Mouse (Mus musculus) liver, embryonic 11.5 days (tissue): ENCODE measurements at regions not wholly inside any gene's neighbourhood (a gene's known extent, or its start where the extent isn't known, plus 50 kb on each side); places are given as distances from the start of the nearest gene placed in this dataset.

Source experiments
- ATAC-seq: fragments of 200-750 bp; cut with Nextera tagmentation; replicated peaks from 2 replicates; pipeline ENCODE4 v1.8.0; 2017; ENCODE audit warnings: moderate number of reproducible peaks, mild to moderate bottlenecking, moderate TSS enrichment, moderate library complexity; ENCODE audit not compliant: low FRiP score
- DNase-seq: peaks from one replicate; pipeline ENCODE4 v3.0.0-alpha.2; 2017; ENCODE audit warnings: low spot score
- H3K27ac ChIP-seq: fragments of 300-500 bp; sonication (generic); 2 replicates; pipeline ENCODE4 v1.5.1; 2014; ENCODE audit warnings: mild to moderate bottlenecking, low read depth, low read length, control low read depth
- H3K27me3 ChIP-seq: fragments of 300-500 bp; sonication (generic); replicated peaks from 2 replicates; pipeline ENCODE4 v1.6.1; 2014; ENCODE audit warnings: low read length, mixed read lengths; ENCODE audit not compliant: control insufficient read depth, insufficient read depth
- H3K36me3 ChIP-seq: fragments of 300-500 bp; sonication (generic); 2 replicates; pipeline ENCODE4 v1.6.1; 2014; ENCODE audit warnings: mild to moderate bottlenecking, low read length, moderate library complexity, mixed read lengths; ENCODE audit not compliant: control insufficient read depth, insufficient read depth
- H3K4me1 ChIP-seq: fragments of 300-500 bp; sonication (generic); replicated peaks from 2 replicates; pipeline ENCODE4 v1.6.1; 2014; ENCODE audit warnings: low read length, mixed read lengths; ENCODE audit not compliant: control insufficient read depth, insufficient read depth
- H3K4me2 ChIP-seq: fragments of 300-500 bp; sonication (generic); 2 replicates; pipeline ENCODE4 v1.6.1; 2014; ENCODE audit warnings: mild to moderate bottlenecking, control low read depth, moderate library complexity
- H3K4me3 ChIP-seq: fragments of 300-500 bp; sonication (generic); 2 replicates; pipeline ENCODE4 v1.5.1; 2014; ENCODE audit warnings: low read depth, low read length, control low read depth
- H3K9ac ChIP-seq: fragments of 300-500 bp; sonication (generic); 2 replicates; pipeline ENCODE4 v1.6.1; 2014; ENCODE audit warnings: low read depth, low read length, control low read depth
- H3K9me3 ChIP-seq: fragments of 300-500 bp; sonication (generic); 2 replicates; pipeline ENCODE4 v1.6.1; 2016; ENCODE audit warnings: low read length, inconsistent platforms, mixed read lengths; ENCODE audit not compliant: control insufficient read depth
- WGBS: fragments of 180-500 bp; shearing (Covaris S2); extraction: QIAGEN DNeasy Blood & Tissue Kit; methylation state at CpG from one replicate; pipeline ENCODE4 v1.1.7; 2014; 5-methylcytosine and 5-hydroxymethylcytosine counted together

DNA sequence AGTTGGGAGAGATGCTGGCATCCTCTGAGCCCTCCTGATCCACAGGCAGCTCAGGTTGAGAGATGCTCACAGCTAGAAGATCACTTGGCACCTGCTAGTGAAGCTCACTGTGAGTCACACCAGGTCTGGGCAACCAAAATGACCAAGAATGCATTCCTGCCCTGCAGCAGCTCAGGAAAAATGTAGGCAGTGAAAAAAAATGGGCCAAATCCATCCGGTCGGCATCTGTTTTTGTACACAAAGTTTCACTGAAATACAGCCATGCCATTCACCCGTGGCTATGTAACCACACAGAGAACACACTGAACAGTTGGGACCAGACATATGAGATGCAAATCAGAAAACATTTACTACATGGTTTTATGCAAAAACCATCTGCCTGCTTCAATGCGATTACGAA, 135.1 kb downstream of the Tomm20 start:
- Histone ChIP-seq H3K27ac (no peak overlapping the region), H3K36me3 (no peaks in the 10 kb centered on the region), H3K9me3 (peaks cover 5% of the 10 kb centered on the region), H3K4me3 (no peak overlapping the region), H3K4me2 (no peak overlapping the region), H3K27me3 (no peaks in the 10 kb centered on the region), H3K9ac (no peak overlapping the region), H3K4me1 (peaks cover 11% of the 10 kb centered on the region)
- ATAC-seq (no peak), DNase-seq (no peak)
- WGBS = 86% methylated on average over 5 of the region's 5 CpGs

DNA sequence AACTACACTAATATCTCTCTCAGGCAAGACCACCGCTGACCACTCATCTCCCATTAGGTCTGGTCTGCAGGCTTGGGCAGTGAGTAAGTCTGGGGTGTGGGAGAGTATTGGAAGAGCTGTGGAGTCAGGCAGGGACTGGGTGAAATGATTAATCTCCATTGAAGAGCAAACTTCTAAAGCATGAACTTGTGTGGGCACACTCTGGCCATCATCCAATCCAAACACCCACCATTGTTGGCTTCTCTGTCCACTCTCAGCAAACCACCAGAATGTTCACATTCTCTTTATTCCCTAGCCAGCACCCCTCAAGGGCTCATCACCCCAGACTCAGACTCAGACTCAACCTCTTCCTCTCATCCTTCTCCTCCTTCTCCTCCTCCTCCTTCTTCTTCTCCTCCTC, 136.3 kb downstream of the Tomm20 start:
- DNase-seq = no peak
- no peak overlapping the region for H3K27ac ChIP-seq
- no peak overlapping the region for H3K4me2 ChIP-seq
- H3K4me3 ChIP-seq = no peak overlapping the region
- H3K9ac ChIP-seq = no peak overlapping the region
- H3K27me3 ChIP-seq = no peaks in the 10 kb centered on the region
- ATAC-seq = no peak
- peaks cover 18% of the 10 kb centered on the region for H3K4me1 ChIP-seq
- WGBS = 88% methylated on average over 1 of the region's 1 CpGs
- peaks cover 5% of the 10 kb centered on the region for H3K9me3 ChIP-seq
- H3K36me3 ChIP-seq = no peaks in the 10 kb centered on the region

DNA sequence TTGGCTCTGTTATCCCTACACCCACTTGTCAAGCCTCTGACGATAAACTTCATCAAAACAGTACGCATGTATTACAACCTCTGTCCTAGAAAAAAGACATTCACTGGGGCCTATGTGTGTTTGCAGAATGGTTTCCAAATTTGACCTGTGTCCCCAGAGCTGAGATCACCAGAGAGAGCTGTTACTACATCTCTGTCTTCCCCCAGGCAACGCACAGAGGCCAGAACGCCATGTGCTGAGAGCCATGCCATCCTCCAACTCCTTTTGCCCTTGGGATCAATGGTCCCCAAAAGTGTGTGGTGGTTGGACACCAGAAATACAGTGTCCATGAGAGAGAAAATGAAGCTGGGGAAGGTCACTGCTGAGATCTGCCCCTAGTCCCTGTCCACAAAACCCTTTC, 137.1 kb downstream of the Tomm20 start:
- DNase-seq (no peak), ATAC-seq (no peak)
- Histone ChIP-seq H3K36me3 (no peaks in the 10 kb centered on the region), H3K27ac (no peak overlapping the region; the same call in 1 of the 2 replicates), H3K4me3 (no peak overlapping the region), H3K4me1 (peaks cover 20% of the 10 kb centered on the region), H3K9ac (no peak overlapping the region), H3K27me3 (no peaks in the 10 kb centered on the region), H3K9me3 (peaks cover 4% of the 10 kb centered on the region), H3K4me2 (no peak overlapping the region)
- WGBS = 82% methylated on average over 4 of the region's 4 CpGs

DNA sequence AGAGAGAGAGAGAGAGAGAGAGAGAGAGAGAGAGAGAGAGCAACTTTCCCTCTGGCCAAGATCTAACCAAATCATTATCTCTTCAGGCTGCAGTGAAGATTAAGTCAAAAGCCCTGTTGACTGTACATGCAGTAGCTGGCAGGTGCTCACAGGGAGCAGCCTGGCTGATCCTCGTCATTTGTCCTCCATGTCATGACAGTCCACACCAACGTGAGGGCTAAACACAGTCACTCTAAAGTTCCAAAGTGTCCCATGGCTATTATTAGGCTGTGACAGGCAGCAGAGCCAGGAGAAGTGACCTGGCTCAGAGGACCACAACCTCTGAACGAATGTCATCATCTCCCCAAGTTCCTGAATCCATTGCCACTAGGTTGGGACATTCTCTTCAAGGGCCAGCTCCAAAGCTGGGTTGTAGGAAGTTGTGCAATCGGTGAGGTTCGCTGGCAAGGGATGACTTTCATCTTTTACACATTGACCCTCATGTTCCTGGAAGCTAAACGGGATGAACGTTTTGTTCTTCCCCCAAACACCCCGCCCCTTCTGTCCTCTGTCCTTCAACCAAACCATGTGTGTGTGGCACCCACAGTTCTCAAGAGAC, 138.4 kb downstream of the Tomm20 start:
- Histone ChIP-seq H3K27ac (no peak overlapping the region), H3K4me2 (no peak overlapping the region), H3K36me3 (no peaks in the 10 kb centered on the region), H3K9me3 (no peaks in the 10 kb centered on the region), H3K27me3 (no peaks in the 10 kb centered on the region), H3K4me1 (peaks cover 24% of the 10 kb centered on the region), H3K4me3 (no peak overlapping the region), H3K9ac (no peak overlapping the region)
- no peak for DNase-seq
- WGBS = 42% methylated on average over 8 of the region's 8 CpGs
- ATAC-seq = no peak

DNA sequence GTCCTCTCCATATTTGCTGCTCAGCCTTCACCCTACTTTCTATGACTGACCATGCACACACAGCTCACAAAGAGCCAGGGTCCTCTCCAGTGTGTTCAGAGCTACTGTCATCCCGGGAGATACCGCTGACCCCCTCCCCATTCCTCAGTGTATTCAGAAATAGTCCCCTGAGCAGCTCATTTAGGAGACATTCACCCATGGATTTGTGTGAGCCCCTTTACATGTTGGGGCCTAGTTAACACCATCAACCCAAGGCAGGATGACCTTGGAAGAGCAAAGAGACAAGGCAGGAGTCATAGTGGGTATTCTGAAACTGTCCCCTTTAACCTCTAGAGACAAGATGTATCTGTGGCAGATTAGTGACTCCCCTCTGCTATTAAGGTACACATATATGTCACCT, 139.1 kb downstream of the Tomm20 start:
- no peak for ATAC-seq

DNA sequence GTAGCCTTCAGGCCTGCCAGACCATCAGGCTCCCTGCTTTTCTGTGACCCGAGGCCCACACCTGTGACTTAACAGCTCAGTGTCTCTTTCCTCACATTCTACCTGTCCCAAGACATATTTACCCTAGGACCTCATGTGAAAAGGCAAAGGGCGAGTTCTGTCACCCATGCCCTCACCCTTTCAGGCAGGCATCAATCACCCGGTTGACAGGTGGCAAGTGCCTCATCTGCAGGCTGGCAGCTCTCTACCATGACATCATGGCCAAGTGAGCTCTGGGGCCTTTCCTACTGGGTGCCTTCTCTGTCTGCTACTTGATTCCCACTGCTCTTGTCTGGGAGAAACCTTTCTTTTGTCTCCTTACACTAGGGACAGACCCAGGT, 139.5 kb downstream of the Tomm20 start:
- Histone ChIP-seq H3K27me3 (no peaks in the 10 kb centered on the region), H3K27ac (peak overlapping the region; percentile 57), H3K4me2 (no peak overlapping the region), H3K4me1 (peaks cover 24% of the 10 kb centered on the region), H3K4me3 (no peak overlapping the region), H3K9ac (no peak overlapping the region), H3K36me3 (no peaks in the 10 kb centered on the region), H3K9me3 (no peaks in the 10 kb centered on the region)
- 52% methylated on average over 3 of the region's 3 CpGs for WGBS
- ATAC-seq = no peak
- no peak for DNase-seq

More for the DNA sequence above, 139.1 kb downstream of the Tomm20 start:
- Histone ChIP-seq H3K27ac (peak overlapping the region; percentile 57), H3K4me2 (no peak overlapping the region), H3K4me1 (peaks cover 24% of the 10 kb centered on the region), H3K27me3 (no peaks in the 10 kb centered on the region), H3K9ac (no peak overlapping the region), H3K36me3 (no peaks in the 10 kb centered on the region), H3K4me3 (no peak overlapping the region), H3K9me3 (no peaks in the 10 kb centered on the region)
- 90% methylated on average over 2 of the region's 2 CpGs for WGBS
- DNase-seq = no peak

DNA sequence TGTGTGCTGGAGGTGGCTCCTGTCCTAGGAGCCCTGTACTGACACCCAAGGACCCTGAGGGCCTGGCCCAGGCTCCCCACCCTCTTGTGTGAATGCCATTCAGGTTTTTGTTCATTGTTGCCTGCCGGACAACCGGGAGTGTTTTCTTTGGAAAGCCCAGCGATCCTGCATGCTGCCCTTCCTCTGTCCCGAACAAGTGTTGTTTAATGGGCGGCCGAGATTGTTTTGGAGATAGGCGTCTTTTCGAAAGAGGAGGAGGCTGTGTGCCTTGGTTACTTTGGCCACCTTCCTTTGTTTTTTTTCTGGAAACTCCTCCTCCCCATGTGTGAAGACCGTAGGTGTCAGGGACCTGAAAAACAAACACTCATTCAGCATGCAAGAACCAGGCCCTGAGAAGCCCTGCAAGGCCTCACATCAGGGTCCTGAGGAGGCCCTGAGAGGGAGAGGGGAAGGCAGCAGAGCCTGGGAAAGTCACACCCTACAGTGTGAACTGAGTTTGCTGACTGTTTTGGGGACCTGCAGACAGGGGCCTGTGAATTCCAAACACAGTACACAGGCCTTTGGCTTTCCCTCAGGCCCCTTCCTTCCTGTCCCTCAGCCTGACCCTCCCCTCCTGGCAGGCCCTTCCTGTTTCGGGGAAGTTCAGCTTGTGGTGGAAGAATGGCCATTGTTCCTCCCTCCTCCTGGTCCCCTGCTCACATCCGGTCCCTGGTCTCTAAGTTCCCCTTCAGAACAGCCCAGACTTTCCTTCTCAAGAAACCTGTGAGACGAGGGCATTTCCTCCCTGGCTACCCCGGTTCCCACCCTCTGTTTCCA, 140.1 kb downstream of the Tomm20 start:
- H3K4me2 ChIP-seq = no peak overlapping the region
- no peak overlapping the region for H3K9ac ChIP-seq
- peak overlapping the region; percentile 64 for H3K27ac ChIP-seq
- H3K9me3 ChIP-seq = no peaks in the 10 kb centered on the region
- H3K4me1 ChIP-seq = peaks cover 24% of the 10 kb centered on the region
- ATAC-seq (peak; percentile 42), DNase-seq (no peak)
- H3K27me3 ChIP-seq = no peaks in the 10 kb centered on the region
- H3K4me3 ChIP-seq = no peak overlapping the region
- no peaks in the 10 kb centered on the region for H3K36me3 ChIP-seq
- 41% methylated on average over 13 of the region's 13 CpGs for WGBS

DNA sequence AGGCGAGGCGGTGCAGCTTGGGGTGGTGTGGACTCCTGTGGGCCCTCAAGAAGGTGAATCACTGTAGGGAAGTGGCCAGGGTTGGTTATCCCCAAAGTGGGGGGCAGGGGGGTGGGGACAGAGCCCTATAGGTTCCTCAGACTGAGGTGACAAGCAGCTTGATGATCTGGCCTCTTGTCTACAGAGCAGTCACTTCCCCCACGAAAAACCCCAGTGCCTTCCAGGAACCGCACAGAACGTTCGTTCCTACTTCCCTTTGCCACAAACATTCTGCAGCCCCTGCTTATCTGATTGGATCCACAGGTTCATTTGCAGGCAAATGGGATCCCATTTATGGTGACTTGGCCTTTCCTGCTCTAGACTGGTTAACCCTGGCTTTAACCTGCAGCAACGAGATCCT, 141.5 kb downstream of the Tomm20 start:
- H3K9me3 ChIP-seq = no peaks in the 10 kb centered on the region
- DNase-seq = no peak
- H3K27ac ChIP-seq = no peak overlapping the region
- H3K36me3 ChIP-seq = no peaks in the 10 kb centered on the region
- no peaks in the 10 kb centered on the region for H3K27me3 ChIP-seq
- H3K4me3 ChIP-seq = no peak overlapping the region
- no peak overlapping the region for H3K9ac ChIP-seq
- H3K4me2 ChIP-seq = no peak overlapping the region
- peaks cover 24% of the 10 kb centered on the region for H3K4me1 ChIP-seq
- WGBS = 49% methylated on average over 7 of the region's 7 CpGs
- no peak for ATAC-seq

DNA sequence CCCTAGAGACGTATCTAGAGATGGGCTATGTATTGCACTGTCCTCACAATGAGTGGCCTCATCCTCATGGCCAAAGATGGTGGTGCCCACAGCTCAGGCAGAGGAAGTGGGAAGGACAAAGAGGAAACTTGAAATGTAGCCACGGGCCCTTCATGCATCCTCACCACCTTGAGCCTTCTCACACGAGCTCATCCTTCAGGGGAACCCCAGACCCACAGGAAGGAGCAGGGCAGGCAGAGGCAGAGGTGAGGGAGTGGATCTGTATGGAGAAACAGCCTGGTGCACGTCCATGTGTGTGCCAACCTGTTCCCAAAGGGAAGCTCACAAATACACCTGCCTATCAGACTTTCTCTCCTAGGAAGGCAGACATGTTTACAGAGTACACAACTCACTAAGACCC, 143.0 kb downstream of the Tomm20 start:
- WGBS = 56% methylated on average over 4 of the region's 4 CpGs
- H3K4me2 ChIP-seq = no peak overlapping the region
- no peak overlapping the region for H3K27ac ChIP-seq

More for the DNA sequence above, 143.0 kb downstream of the Tomm20 start:
- Histone ChIP-seq H3K27me3 (no peaks in the 10 kb centered on the region), H3K36me3 (no peaks in the 10 kb centered on the region), H3K4me1 (peaks cover 21% of the 10 kb centered on the region), H3K9me3 (no peaks in the 10 kb centered on the region), H3K9ac (no peak overlapping the region), H3K4me3 (no peak overlapping the region)
- no peak for DNase-seq
- ATAC-seq = no peak
